Mouse (Mus musculus): ENCODE results near the gene Vamp1. TPM values are rescaled to one million over a fixed set of nuclear protein-coding genes. Genes with fewer than 3 reads are reported as not detected.

The Vamp1 gene
- 19.8 and 26.2 TPM in 2 replicates for total RNA-seq (2023)

GRCm38 (mm10) chr6:125215148-125215954, at the start of gene Vamp1:
Gene Vamp1, plus strand, starts transcription at chr6:125215551.

GRCm38 (mm10) chr6:125166051-125166751, 49.1 kb upstream of the Vamp1 start, which contains the start of gene Gapdh:
Gene Gapdh, minus strand, starts transcription at chr6:125166467.

GRCm38 (mm10) chr6:125191332-125192015, 23.9 kb upstream of the Vamp1 start, which contains the start of the genes Ncapd2 and Mrpl51:
Gene Ncapd2, minus strand, starts transcription at chr6:125191701.
Gene Mrpl51, plus strand, starts transcription at chr6:125191801.

GRCm38 (mm10) chr6:125231117-125232044, 16.0 kb downstream of the Vamp1 start, which contains the start of gene Tapbpl:
Gene Tapbpl, minus strand, starts transcription at chr6:125231860.

GRCm38 (mm10) chr6:125236782-125237181, 21.4 kb downstream of the Vamp1 start, which contains the start of gene Cd27:
Gene Cd27, minus strand, starts transcription at chr6:125237010.

GRCm38 (mm10) chr6:125285890-125286289, 70.5 kb downstream of the Vamp1 start, which contains the start of gene Tuba3a:
Gene Tuba3a, minus strand, starts transcription at chr6:125286042.

Other genes starting within 250 kb of the Vamp1 start
- not detected in 2 replicates for gene Pianp, start 218.9 kb upstream of the Vamp1 start, total RNA-seq (2023)
- 86.5 and 92.3 TPM in 2 replicates for gene Zfp384, start 206.4 kb upstream of the Vamp1 start, total RNA-seq (2023)
- 87.7 and 100 TPM in 2 replicates for gene Ing4, start 175.8 kb upstream of the Vamp1 start, total RNA-seq (2023)
- gene Acrbp, start 165.9 kb upstream of the Vamp1 start, total RNA-seq (2023), result 7.1 and 8.5 TPM in 2 replicates
- gene Lpar5, start 147.6 kb upstream of the Vamp1 start, total RNA-seq (2023), result 5.1 and 6.8 TPM in 2 replicates
- 185 and 239 TPM in 2 replicates for gene Chd4, start 119.6 kb upstream of the Vamp1 start, total RNA-seq (2023)
- 13.5 and 20.0 TPM in 2 replicates for gene Nop2, start 83.6 kb upstream of the Vamp1 start, total RNA-seq (2023)
- 24.7 and 34.6 TPM in 2 replicates for gene Iffo1, start 70.3 kb upstream of the Vamp1 start, total RNA-seq (2023)
- gene Gapdh, start 49.1 kb upstream of the Vamp1 start, total RNA-seq (2023), result 693 and 1,543 TPM in 2 replicates
- gene Ncapd2, start 23.9 kb upstream of the Vamp1 start, total RNA-seq (2023), result 167 and 197 TPM in 2 replicates
- gene Mrpl51, start 23.8 kb upstream of the Vamp1 start, total RNA-seq (2023), result 32.2 and 40.1 TPM in 2 replicates
- 10.2 and 11.2 TPM in 2 replicates for gene Tapbpl, start 16.3 kb downstream of the Vamp1 start, total RNA-seq (2023)
- gene Cd27, start 21.5 kb downstream of the Vamp1 start, total RNA-seq (2023), result 0.25 and 0.51 TPM in 2 replicates
- not detected in 2 replicates for gene Tuba3a, start 70.5 kb downstream of the Vamp1 start, total RNA-seq (2023)
- gene Ltbr, start 98.3 kb downstream of the Vamp1 start, total RNA-seq (2023), result 45.2 and 64.4 TPM in 2 replicates
- gene Scnn1a, start 105.1 kb downstream of the Vamp1 start, total RNA-seq (2023), result 10.9 and 11.0 TPM in 2 replicates
- 352 and 391 TPM in 2 replicates for gene Tnfrsf1a, start 133.8 kb downstream of the Vamp1 start, total RNA-seq (2023)
- not detected in 2 replicates for gene Plekhg6, start 165.2 kb downstream of the Vamp1 start, total RNA-seq (2023)

All from neutrophil, adult 65 days (primary cell).